Mouse (Mus musculus) liver, adult 10 weeks (tissue): Measurements from ENCODE around the gene Lrrc63. TPM values are rescaled to one million over a fixed set of nuclear protein-coding genes. Genes with fewer than 3 reads are reported as not detected.

ENCODE experiments used
- polyA plus RNA-seq: library from polyadenylated mRNA; stranded (reverse); fragments of 350-450 nt; fragmentation: Illumina TruSeq; extraction: RNeasy Lipid Tissue Mini Kit (QIAGEN cat#74804); gene quantifications from one replicate; pipeline ENCODE4 v1.2.3, GENCODE M21; 2014; ENCODE audit warnings: low read depth, low replicate concordance

The Lrrc63 gene
- polyA plus RNA-seq, result not detected

GRCm38 (mm10) chr14:75130501-75131318 is at the start of gene Lrrc63, which contains the start of gene Lcp1:
Gene Lrrc63, minus strand, starts transcription at chr14:75130881.
Gene Lcp1, plus strand, starts transcription at chr14:75131101.

Other genes starting within 250 kb of the Lrrc63 start
- gene Lrch1, start 183.0 kb downstream of the Lrrc63 start, polyA plus RNA-seq, result 4.1 TPM
- gene Rubcnl, start 114.9 kb downstream of the Lrrc63 start, polyA plus RNA-seq, result not detected
- 74.5 TPM for gene Lcp1, start 220 bp upstream of the Lrrc63 start, polyA plus RNA-seq
- gene Cpb2, start 111.4 kb upstream of the Lrrc63 start, polyA plus RNA-seq, result 850 TPM
- gene Zc3h13, start 153.5 kb upstream of the Lrrc63 start, polyA plus RNA-seq, result 10.3 TPM